Mouse (Mus musculus) gastrocnemius, postnatal 4 days (tissue): ENCODE measurements around the gene Mycbpap. TPM values are rescaled to one million over a fixed set of nuclear protein-coding genes. Genes with fewer than 3 reads are reported as not detected.
A peak's percentile ranks its signal among the peaks of the same experiment; 100 is the strongest.

Source experiments
- DNase-seq, 2 experiments: peaks; one replicate each; pipeline ENCODE4 v3.0.0; 2021 to 2022; ENCODE audit warnings: low spot score in 2 of 2, mixed read lengths in 2 of 2
- long read RNA-seq, 2 experiments: library from polyadenylated mRNA; stranded (forward); transcript quantifications; one replicate each; pipeline ENCODE4 v2.0.0; 2021
- total RNA-seq, 2 experiments: library from RNA; stranded (reverse); gene quantifications; 2 replicates each; pipeline ENCODE4 v1.2.3; 2021

Mycbpap gene
- under 1 TPM; 0.26 to 0.59 TPM for total RNA-seq
- long read RNA-seq, experiment 1, result 0 reads
- long read RNA-seq, experiment 2, result 0 reads

DNA sequence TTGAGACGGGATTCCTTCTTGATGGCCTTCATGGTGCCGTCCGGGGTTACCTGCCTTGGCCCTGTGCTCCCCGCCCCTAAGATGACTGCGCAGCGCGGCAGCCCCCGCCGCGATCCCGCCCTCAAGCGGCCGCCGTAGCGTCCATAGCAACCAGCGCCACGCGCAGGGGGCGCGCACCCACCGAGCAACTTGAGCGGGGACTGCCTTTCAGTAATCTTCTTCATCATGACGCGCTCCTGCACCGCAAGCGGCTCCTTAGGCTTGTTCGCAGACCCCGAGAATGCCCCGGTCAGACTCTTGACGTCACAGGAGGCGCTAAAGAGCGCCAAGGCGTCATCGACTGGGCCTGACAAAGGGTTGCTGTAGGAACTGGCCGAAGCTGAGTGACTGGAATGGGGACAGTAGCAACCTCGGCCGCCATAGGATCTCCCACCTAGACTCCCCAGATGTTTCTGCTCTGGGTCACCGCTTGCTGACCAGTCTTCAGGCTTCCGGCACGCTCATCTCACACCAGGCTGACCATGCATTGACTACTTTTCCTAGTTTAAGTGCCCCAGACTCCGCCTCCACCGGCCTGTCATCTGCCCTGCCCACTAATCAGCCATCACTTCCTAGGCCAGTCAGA is at the start of gene Mycbpap:
TSS of gene Mycbpap (minus strand) at position 524 of the 625 bp plus-strand sequence.
- no peak for DNase-seq

DNA sequence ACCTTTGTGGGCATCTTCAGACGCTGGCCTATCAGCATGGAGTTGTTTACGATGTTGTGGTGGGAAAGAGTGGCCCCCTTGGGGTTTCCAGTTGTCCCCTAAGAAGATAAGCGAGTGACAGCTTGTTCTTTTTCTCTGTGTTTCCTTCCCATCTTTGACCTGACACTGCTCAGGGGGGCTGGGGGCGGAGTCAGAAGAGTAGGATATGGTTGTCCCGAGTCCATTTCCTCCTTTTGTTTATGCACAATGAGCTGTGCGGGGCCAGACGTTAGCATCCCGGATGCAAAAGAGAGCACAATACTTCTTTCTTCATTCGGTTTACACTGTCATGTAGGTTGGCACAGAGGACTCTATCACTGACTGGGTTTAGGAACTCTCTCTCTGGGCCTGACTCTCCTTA is 49.1 kb upstream of the Mycbpap start:
- no peak for DNase-seq

DNA sequence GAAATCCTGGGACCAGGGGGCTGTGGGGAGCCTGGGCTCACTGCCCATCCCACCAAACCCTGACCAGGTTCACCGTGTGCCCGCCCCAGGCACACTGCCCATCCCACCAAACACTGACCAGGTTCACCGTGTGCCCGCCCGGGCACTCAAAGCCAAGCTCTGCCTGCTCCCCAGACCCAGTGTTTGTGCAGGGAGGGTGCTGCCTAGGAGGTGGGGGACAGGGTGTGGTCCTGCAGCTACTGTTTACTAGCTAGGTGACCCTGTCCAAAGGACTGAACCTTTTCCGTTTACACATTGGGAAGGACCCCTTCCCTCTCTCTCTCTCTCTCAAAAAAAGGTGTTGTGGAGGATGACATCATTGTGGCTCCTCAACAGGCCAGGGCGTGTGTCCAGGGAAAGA is 45.8 kb upstream of the Mycbpap start:
- DNase-seq, result no peak

DNA sequence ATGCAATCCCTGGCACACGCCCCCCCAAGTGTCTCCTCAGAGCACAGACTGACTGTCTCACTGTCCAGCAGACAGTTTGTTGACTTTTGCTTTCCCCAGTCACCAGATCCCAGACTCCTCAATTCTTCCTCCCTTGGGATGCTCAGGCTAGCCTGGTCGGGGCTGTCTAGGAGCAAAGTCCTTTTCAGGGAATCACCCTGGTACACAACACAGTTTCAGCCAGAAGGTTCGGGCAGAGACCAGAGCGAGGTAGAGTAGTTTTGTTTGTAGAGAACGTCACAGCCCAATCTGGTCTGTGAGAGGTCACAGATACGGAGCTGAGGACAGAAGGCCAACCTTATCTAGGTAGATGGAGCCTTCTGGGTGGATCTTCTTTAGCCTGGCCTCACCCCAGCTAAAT is 45.0 kb upstream of the Mycbpap start:
- DNase-seq, result no peak

DNA sequence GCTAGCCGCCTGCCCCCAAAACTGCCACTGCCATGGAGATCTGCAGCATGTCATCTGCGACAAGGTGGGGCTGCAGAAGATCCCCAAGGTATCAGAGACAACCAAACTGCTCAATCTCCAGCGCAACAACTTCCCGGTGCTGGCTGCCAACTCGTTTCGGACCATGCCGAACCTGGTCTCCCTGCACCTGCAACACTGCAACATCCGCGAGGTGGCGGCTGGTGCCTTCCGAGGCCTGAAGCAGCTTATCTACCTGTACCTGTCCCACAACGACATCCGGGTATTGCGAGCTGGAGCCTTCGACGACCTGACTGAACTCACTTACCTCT is 43.6 kb upstream of the Mycbpap start:
- no peak for DNase-seq

DNA sequence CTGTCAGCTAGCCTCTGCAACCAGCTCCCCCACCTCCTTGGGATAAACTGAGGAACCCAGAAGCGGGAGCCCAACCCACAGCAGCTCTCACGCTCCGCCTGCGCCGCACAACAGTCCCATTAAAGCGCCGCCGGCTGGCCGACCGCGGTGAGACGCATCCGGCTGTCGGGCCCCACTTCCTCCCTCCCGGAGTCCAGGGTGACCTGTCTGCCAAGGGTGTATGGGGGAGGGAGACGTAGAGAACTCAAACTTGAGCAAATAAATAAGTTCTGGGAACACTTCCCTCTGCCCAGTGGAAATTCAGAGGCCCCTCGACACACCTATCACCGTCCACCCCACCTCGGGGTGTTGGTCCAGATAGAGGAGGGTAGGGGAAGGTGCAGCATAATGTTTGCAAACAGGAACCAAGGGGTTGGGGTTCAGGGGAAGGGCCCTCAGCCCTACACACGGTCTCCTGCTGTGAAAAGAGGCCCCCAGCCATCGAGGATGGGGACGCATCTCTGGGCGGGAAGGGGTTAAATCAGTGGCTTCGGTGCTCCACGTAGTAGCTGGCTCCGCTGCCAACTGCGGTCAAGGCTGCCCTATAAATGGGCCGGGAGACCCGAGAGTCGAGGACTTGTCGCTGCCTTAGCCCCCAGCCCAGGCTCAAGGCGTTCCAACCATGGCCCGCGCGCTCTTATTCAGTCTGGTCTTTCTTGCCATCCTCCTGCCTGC is 43.1 kb upstream of the Mycbpap start, which contains the start of gene Chad:
TSS of gene Chad (plus strand) at position 611 of the 714 bp plus-strand sequence.
- peak in 1 of 2 experiments; percentile 52 for DNase-seq

DNA sequence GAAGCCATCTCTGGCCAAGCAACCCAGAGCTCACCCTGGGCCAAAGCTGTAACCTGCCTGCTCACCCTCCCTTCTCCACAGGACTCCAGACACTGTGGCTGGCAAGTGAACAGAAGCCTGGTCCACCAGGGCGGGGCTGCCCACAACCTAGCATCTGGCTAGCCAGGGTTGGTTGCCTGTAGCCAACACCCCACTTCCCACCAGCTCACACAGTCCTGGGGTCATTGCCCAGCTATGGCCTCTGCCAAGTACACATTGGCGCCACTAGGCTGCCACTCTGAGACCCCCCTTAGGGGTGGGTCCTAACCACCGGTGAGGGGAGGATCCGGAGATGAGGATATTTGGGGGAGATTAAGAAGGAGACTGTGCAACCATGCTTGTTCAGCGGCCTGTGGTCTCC is 42.3 kb upstream of the Mycbpap start:
- no peak for DNase-seq

DNA sequence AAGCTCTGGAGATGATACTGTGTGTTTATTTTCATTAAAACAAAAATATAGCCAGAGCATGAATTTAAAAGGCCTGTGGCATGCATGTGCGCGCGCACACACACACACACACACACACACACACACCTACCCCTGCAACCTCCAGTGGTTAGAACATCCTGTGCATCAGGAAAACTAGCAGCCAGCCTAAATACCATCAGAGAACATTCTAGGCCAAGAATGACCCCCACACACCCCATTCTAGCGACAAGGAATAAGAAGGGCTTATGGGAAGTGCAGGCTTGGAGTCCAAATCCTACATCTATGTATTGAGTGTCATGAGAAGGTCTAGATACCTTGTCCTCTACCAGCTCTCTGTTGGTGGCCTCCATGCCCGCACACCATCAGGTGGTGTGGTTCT is 41.8 kb upstream of the Mycbpap start:
- no peak for DNase-seq

DNA sequence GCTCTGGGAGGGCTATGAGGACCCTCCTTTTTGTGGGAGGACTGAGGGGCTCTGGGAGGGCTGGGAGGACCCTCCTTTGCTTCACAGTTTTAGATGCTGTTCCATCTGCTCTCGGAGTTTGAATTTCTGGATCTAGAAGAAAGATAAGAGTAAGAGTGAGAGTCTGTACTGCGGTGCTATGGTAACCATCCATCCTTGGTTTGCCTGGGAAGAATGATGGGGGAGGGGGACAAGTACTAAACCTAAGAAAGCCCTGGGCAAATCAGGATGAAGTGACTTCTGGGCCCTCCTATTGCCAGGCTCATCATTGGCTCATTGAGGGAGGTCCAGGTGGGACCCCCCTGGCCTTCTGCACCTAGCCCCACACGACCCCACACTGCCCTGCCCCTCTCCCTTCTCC is 36.7 kb upstream of the Mycbpap start:
- DNase-seq, result no peak

DNA sequence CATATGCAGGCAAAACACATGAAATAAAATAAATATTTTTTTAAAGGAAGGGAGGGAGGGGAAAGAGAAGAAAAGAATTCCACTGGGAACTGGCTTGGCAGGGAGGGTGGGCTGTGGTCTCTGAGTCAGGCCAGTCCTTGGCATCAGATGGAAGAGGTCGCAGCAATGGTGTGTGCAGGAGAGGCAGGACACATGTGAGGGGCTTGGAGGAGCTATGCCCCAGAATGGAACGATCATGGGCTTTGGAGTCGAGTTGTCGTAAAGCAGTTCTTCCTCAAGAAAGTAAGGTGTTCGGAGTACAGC is 28.9 kb upstream of the Mycbpap start:
- no peak for DNase-seq

DNA sequence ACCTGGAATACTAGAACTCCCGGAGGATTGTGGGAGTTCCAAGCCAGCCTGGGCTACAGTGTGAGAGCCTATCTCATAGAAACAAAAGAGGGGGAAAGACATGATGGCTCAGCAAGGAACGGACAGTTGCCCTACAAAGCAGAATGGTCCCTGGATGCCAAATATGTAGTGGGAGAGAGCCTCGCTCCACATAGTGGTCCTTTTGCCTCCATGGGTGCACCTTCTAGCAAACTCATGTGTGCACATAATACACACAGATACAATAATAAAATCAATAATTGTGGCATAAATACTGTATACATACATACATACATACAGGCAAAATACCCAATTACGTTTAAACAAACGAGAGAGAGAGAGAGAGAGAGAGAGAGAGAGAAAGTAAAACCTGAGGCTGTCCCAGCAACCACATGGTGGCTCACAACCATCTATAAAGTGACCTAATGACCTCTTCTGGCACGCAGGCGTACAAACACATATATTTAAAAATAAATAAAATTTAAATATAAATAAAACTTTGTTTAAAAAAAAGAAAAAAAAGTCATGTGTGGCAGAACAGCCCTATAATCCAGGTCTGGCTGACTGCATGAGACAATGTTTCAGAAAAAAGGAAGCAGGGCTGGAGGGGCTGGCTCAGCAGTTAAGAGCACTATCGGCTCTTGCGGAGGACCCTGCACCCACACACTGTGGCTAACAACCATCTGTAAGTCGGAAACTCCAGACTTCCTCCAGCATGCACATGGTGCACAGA is 28.3 kb upstream of the Mycbpap start:
- no peak for DNase-seq

DNA sequence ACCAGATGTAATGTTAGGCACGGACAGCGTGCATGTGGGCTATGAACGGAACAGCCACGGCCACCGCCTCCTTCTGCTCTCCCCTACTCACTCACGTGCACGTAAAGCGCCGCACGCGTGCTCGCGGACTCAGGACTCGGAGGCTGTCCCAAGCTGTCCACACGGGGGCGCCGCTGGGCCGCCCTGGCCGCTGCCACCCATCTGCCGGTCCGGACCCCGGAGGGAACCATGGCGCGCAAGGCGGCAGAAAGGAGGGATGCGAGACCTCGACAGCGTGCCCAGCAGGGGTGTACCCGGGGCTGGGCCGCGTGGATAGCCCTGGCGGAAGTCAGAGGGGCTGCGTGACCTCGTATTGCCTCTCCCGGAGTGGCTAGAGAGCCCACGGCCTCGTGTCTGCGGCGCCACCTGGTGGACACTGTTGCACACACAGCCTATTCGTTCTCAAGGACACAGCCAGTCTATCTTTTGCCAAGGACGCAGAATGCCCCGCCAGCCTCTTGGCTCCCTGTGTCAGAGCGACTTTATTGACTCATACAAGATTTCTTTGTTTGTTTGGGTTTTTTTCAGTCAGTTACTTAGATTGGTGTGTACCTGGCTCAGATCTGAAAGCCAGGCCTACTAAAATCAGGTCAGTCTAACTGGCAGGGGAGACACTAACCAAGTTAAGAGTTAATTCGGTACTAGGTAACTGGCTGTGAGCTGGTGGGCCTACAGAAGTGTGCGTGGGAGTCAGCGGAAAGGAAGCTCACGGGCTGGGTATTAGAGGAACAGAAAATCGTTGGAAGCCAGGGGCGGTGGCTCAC is 27.5 kb upstream of the Mycbpap start, which contains the start of gene Rsad1:
TSS of gene Rsad1 (minus strand) at position 368 of the 803 bp plus-strand sequence.
- DNase-seq, result peak; percentile 87 to 95

DNA sequence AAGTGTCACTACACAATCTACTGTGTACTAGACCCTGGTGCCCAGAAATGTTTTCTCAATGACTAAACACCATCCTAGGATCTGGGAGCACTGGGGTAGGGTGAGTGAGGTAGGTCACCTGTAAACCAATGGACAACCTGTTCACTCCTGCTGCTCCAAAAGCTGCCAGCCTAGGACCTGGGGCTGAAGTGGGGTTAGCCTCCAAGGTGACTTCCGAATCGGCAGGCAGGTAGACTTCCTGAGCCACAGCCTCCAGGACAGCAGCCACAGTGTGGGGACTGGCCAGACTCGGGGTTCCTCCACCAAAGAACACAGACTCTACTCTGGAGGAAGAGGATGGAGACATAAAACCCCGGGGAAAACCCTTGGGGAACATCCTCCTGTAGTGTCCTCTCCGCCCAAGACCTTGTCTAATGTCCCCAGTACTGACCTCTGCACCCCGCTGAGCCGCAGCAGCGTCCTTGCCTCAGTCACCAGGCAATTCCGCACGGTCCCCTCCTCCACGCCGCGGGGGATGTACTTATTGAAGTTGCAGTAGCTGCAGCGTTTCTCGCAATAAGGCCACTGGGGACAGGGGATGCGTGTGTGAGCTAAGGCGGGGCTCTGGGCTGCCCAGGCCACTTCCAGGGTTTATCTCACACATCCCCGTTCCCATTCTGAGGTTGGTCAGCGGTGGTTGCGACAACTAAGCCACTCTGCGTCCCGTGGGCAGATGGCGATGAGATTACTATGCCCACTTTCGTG is 26.7 kb upstream of the Mycbpap start:
- DNase-seq, result peak in 1 of 2 experiments; percentile 40

DNA sequence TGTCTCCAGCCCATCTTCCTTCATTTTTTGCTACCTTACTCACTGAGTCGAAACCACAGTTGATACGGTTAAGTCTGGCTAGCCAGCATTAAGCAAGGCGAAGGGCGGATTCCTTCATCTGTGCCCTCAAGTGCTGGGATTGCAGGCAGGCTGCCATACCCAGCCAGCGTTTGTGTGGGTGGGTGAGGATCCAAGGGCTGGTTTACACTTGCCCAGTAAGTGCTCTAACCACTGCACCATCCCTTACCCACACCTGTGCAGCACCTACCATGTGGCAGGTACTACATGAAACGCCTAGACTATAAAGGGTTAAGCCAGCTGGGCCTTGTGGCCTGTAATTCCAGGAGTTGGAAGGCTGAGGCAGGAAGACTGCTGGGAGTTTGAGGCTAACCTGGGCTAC is 25.7 kb upstream of the Mycbpap start:
- no peak for DNase-seq

DNA sequence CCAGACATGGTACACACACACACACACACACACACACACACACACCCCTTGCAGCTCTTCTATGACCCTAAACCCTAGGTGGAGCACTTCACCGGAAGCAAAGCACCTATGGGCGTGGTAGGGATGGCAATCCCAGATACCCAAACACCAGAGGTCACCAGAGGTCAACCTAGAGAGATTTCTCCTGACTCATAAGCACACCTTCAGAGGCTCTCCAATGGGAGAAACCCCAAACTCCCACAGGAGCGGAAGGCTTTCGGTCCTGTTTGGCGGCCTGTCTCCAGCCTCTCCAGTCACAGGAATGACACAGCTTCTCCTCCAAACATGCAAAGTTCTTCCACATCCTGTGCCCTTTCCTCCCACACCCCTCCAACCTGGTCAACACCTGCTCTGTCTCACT is 24.8 kb upstream of the Mycbpap start:
- DNase-seq, result no peak

DNA sequence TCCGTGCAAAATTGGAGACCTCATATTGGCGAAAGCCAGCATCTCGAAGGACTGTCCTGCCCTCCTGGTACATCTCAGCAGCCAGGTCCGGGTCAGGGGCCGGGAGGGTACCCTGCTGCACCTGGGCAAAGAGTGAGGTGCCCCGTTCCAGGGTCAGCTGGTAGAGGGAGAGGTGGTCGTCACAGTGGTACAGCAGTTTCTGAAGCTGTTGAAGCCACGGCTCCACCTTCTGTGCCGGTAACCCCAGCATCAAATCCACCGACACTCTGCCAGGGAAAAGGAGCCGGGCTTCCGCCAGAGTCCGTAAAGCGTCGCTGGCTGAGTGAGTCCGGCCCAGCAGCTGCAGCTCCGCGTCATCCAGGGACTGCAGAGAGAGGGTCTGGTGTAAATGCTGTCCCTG is 22.9 kb upstream of the Mycbpap start:
- no peak for DNase-seq

DNA sequence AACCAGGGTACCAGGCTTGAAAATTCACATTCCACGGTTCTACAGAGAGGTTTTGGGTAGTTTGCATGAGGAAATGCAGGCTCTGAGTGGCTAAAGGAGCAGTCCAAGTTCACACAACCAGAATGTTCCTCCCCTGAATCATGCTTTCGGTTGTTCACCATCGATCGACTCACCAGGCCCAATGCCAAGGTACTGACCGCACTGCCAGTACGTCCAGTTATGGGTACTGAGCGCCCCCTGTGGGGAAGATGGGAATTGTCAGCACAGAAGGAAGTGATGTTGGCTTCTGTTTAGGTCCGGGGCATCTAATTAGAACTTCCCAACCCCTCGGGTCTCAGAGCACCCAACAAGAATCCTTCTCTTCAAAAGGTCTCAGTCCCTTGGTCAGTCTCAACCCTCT is 22.4 kb upstream of the Mycbpap start:
- DNase-seq, result peak; percentile 89 to 96

DNA sequence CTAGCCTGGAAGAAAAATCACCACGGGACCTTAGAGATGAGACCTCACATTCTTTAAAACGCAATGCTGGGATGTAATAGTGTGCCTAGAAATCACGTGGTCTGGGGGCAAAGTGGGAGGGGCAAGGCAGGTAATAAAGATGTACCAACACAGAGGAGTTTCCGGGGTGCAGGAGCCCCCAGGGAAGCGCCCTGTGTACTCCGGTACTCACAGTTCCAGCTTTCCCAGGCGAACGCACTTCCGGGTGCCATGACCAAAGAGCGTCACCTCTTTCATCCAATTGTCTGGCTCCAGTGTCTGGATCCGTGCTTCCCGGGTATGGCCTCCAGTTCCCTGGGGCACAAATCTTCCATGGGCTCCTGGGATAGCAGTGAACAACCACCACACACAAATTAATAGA is 21.8 kb upstream of the Mycbpap start:
- no peak for DNase-seq

DNA sequence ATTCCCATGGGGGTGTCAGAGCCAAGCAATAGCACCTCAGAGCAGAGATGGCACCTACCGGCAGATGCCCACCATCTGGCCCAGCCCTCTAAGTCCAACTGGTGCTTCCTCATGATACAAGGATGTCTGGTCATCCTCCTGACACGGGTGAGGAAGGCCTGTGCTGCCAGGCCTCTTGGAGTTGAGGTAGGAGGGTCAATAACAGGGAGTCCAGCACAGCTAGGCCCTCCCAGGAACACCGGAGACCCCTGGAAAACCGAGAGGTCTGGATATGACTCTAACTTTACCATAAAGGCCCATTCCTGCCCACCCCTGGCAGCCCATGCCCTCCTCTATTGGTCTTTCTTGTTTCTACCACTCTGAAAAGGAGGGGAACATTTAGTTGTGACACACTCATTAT is 20.9 kb upstream of the Mycbpap start:
- DNase-seq, result no peak

DNA sequence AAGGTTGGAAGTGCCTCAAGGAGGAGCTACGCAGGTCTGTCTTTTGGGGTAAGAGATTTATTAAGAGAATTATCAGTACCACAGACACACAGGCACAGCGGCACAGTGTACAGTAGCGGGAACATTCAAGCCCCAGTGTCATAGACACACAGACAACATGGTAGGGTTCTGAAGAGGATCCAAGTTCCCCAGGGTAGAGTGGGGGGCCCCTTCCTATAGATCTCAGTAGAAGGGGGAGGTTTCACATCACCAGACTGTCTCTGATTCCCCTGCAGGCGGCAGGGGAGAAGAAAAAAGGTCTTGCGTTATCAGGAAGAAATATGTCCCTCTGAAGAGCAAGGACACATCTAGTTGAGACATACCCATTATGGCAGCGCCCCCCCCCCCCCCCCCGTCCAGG is 18.2 kb upstream of the Mycbpap start:
- DNase-seq, result no peak

DNA sequence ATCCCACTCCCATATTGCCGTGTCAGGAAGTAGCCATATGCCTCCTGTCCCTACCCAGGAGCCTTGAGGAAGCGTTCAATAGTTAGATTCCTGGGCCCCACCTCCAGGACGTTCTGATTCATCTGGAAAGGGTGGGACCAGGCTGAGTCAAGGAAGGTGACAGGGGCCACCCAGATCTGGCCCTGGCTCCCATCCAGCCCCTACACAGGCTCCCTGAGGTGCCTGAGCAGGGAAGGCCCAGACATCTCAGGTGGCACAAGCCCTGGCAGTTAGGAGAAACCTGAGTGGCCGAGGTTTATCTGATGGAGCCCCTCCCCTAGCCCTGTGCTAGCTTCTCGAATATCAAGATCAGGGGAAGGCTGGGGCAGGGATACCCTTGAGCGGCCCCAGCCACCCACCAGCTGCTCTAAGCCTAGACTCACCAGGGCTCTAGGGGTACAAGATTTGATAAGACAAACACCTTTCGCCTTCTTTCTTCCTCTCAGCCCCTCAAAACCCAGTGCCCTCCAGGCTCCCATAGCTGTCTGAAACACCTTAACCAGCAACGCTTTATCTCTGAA is 17.3 kb upstream of the Mycbpap start:
- no peak for DNase-seq
